Mouse (Mus musculus): ENCODE measurements around the gene Pde6b. TPM values are rescaled to one million over a fixed set of nuclear protein-coding genes. Genes with fewer than 3 reads are reported as not detected.

Pde6b gene
- polyA plus RNA-seq, 1 experiment from 2014 or later = 0.22 TPM

GRCm38 (mm10) chr5:108414711-108415110, 26.5 kb downstream of the Pde6b start:
- H3K27ac ChIP-seq = no peak overlapping the region
- no peak overlapping the region for H3K4me3 ChIP-seq (replicated peaks; ENCODE audit: low read depth, low read length)
- TF ChIP-seq CTCF (IDR thresholded peaks at IDR 0.05; ENCODE audit: low read depth) = no peak
- no peaks in the 10 kb centered on the region for H3K4me1 ChIP-seq (replicated peaks; ENCODE audit: insufficient read depth, low read length)
- H3K4me2 ChIP-seq (ENCODE audit: low read length) = no peak overlapping the region
- H3K9ac ChIP-seq (ENCODE audit: low read depth, low read length) = no peak overlapping the region
- H3K9me3 ChIP-seq (replicated peaks; ENCODE audit: low read length) = no peaks in the 10 kb centered on the region
- DNase-seq (ENCODE audit: low spot score) = no peak
- 60% methylated on average over 2 of the region's 2 CpGs for WGBS
- no peaks in the 10 kb centered on the region for H3K36me3 ChIP-seq (ENCODE audit: insufficient read depth, low read length)
- no peak for ATAC-seq (replicated peaks; ENCODE audit: low FRiP score, low read depth)
- no peaks in the 10 kb centered on the region for H3K27me3 ChIP-seq (ENCODE audit: insufficient read depth, low read length)

- ATAC-seq (replicated peaks; ENCODE audit: low FRiP score, low read depth) (no peak), DNase-seq (ENCODE audit: low spot score) (no peak)
- Histone ChIP-seq H3K27ac (no peak overlapping the region), H3K36me3 (ENCODE audit: insufficient read depth, low read length) (no peaks in the 10 kb centered on the region), H3K9ac (ENCODE audit: low read depth, low read length) (no peak overlapping the region), H3K27me3 (ENCODE audit: insufficient read depth, low read length) (no peaks in the 10 kb centered on the region), H3K4me2 (ENCODE audit: low read length) (no peak overlapping the region), H3K4me3 (replicated peaks; ENCODE audit: low read depth, low read length) (no peak overlapping the region), H3K9me3 (replicated peaks; ENCODE audit: low read length) (no peaks in the 10 kb centered on the region), H3K4me1 (replicated peaks; ENCODE audit: insufficient read depth, low read length) (no peaks in the 10 kb centered on the region)
- no peak for TF ChIP-seq CTCF (IDR thresholded peaks at IDR 0.05; ENCODE audit: low read depth)
- WGBS = 77% methylated on average over 3 of the region's 3 CpGs
These were observed 34.5 kb downstream of the Pde6b start for GRCm38 (mm10) chr5:108422741-108423140.

- H3K27me3 ChIP-seq (ENCODE audit: insufficient read depth, low read length) = no peaks in the 10 kb centered on the region
- no peak for TF ChIP-seq CTCF (IDR thresholded peaks at IDR 0.05; ENCODE audit: low read depth)
- no peaks in the 10 kb centered on the region for H3K4me1 ChIP-seq (replicated peaks; ENCODE audit: insufficient read depth, low read length)
- no peak overlapping the region for H3K4me3 ChIP-seq (replicated peaks; ENCODE audit: low read depth, low read length)
- no peak for DNase-seq (ENCODE audit: low spot score)
- no peak overlapping the region for H3K9ac ChIP-seq (ENCODE audit: low read depth, low read length)
- ATAC-seq (replicated peaks; ENCODE audit: low FRiP score, low read depth) = no peak
- H3K36me3 ChIP-seq (ENCODE audit: insufficient read depth, low read length) = no peaks in the 10 kb centered on the region
- no peak overlapping the region for H3K4me2 ChIP-seq (ENCODE audit: low read length)
- WGBS = 82% methylated on average over 2 of the region's 2 CpGs
- no peak overlapping the region for H3K27ac ChIP-seq
- H3K9me3 ChIP-seq (replicated peaks; ENCODE audit: low read length) = no peaks in the 10 kb centered on the region
These were observed 35.2 kb downstream of the Pde6b start for GRCm38 (mm10) chr5:108423427-108423826.

GRCm38 (mm10) chr5:108427186-108427585, 39.0 kb downstream of the Pde6b start:
- Histone ChIP-seq H3K4me2 (ENCODE audit: low read length) (no peak overlapping the region), H3K27ac (no peak overlapping the region), H3K4me1 (replicated peaks; ENCODE audit: insufficient read depth, low read length) (no peaks in the 10 kb centered on the region), H3K9me3 (replicated peaks; ENCODE audit: low read length) (no peaks in the 10 kb centered on the region), H3K27me3 (ENCODE audit: insufficient read depth, low read length) (no peaks in the 10 kb centered on the region), H3K4me3 (replicated peaks; ENCODE audit: low read depth, low read length) (no peak overlapping the region), H3K36me3 (ENCODE audit: insufficient read depth, low read length) (0 out of 2 replicates have a peak, but pooled peaks cover 16% of the 10 kb centered on the region), H3K9ac (ENCODE audit: low read depth, low read length) (no peak overlapping the region)
- 56% methylated on average over 1 of the region's 1 CpGs for WGBS
- peak; percentile 86 for TF ChIP-seq CTCF (IDR thresholded peaks at IDR 0.05; ENCODE audit: low read depth)
- DNase-seq (ENCODE audit: low spot score) (peak; percentile 72), ATAC-seq (replicated peaks; ENCODE audit: low FRiP score, low read depth) (no peak)

- DNase-seq (ENCODE audit: low spot score) (no peak), ATAC-seq (replicated peaks; ENCODE audit: low FRiP score, low read depth) (no peak)
- no peaks in the 10 kb centered on the region for H3K9me3 ChIP-seq (replicated peaks; ENCODE audit: low read length)
- TF ChIP-seq CTCF (IDR thresholded peaks at IDR 0.05; ENCODE audit: low read depth) = no peak
- no peak overlapping the region for H3K4me3 ChIP-seq (replicated peaks; ENCODE audit: low read depth, low read length)
- no peak overlapping the region for H3K4me2 ChIP-seq (ENCODE audit: low read length)
- no peak overlapping the region for H3K27ac ChIP-seq
- no peaks in the 10 kb centered on the region for H3K27me3 ChIP-seq (ENCODE audit: insufficient read depth, low read length)
- WGBS = 87% methylated on average over 6 of the region's 6 CpGs
- no peaks in the 10 kb centered on the region for H3K4me1 ChIP-seq (replicated peaks; ENCODE audit: insufficient read depth, low read length)
- H3K36me3 ChIP-seq (ENCODE audit: insufficient read depth, low read length) = 0 out of 2 replicates have a peak, but pooled peaks cover 16% of the 10 kb centered on the region
- H3K9ac ChIP-seq (ENCODE audit: low read depth, low read length) = no peak overlapping the region
These were observed 43.0 kb downstream of the Pde6b start for GRCm38 (mm10) chr5:108431196-108431595.

GRCm38 (mm10) chr5:108433804-108434587, 45.8 kb downstream of the Pde6b start, which contains the start of gene Atp5k:
Atp5k (minus strand) TSS chr5:108434448.
- H3K9me3 ChIP-seq (replicated peaks; ENCODE audit: low read length) = no peaks in the 10 kb centered on the region
- peak; percentile 89 for ATAC-seq (replicated peaks; ENCODE audit: low FRiP score, low read depth)
- no peaks in the 10 kb centered on the region for H3K4me1 ChIP-seq (replicated peaks; ENCODE audit: insufficient read depth, low read length)
- peak within 1 kb of the TSS; percentile 90 for H3K9ac ChIP-seq (ENCODE audit: low read depth, low read length)
- H3K36me3 ChIP-seq (ENCODE audit: insufficient read depth, low read length) = 0 out of 2 replicates have a peak, but pooled peaks cover 16% of the 10 kb centered on the region
- peak within 1 kb of the TSS; percentile 64 for H3K4me2 ChIP-seq (ENCODE audit: low read length)
- TF ChIP-seq CTCF (IDR thresholded peaks at IDR 0.05; ENCODE audit: low read depth) = peak; percentile 96
- H3K4me3 ChIP-seq (replicated peaks; ENCODE audit: low read depth, low read length) = peak within 1 kb of the TSS; percentile 94
- H3K27me3 ChIP-seq (ENCODE audit: insufficient read depth, low read length) = no peaks in the 10 kb centered on the region
- peak; percentile 96 for DNase-seq (ENCODE audit: low spot score)
- under 1% methylated on average over 42 of the region's 42 CpGs for WGBS
- peak within 1 kb of the TSS; percentile 72 for H3K27ac ChIP-seq
